Mouse (Mus musculus) lung, postnatal 0 days (tissue): ENCODE data around the gene Tekt1.

Source experiments
- CTCF ChIP-seq: IDR thresholded peaks from 2 replicates; pipeline ENCODE4 v1.5.1; 2016; ENCODE audit warnings: antibody characterized with exemption, mild to moderate bottlenecking
- EP300 ChIP-seq: IDR thresholded peaks from 2 replicates; pipeline ENCODE4 v1.6.1; 2016; ENCODE audit warnings: antibody characterized with exemption, mild to moderate bottlenecking, control low read depth

DNA sequence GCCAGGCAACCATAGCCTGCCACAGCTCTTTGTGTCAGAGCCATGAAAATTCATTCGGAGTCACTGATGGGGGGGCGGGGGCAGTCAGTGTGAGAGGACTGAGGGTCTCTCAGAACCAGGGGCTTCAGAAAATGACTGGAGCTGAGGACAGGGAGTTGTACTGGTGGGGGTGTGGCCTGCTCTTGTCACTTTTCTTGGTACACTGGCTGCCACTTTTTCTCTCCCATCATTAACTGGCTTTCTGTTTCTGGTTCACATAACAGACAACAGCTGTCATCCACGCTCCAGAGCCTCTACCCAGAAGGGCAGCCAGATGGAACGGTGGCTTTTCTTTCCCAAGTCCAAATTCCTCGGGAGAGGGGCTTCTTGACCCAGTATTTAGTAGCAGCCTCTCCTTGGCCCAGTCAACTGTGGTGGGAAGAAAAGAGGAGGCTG, 23.8 kb downstream of the Tekt1 start:
- TF ChIP-seq CTCF (no peak), EP300 (no peak)
